Mouse (Mus musculus) cortical plate, adult 2 months (tissue): ENCODE measurements around the gene Gse1.

Experiments used
- CTCF ChIP-seq: fragments of 200-500 bp; IDR thresholded peaks from 2 replicates; pipeline ENCODE4 v1.5.1; 2011; ENCODE audit warnings: mild to moderate bottlenecking, control low read depth, low read length; ENCODE audit not compliant: insufficient read depth; ENCODE audit errors: extremely low read depth
- POLR2A ChIP-seq: fragments of 200-500 bp; IDR thresholded peaks from 2 replicates; pipeline ENCODE4 v1.6.1; 2011; ENCODE audit warnings: mild to moderate bottlenecking, low read length, control low read depth; ENCODE audit not compliant: insufficient read depth; ENCODE audit errors: extremely low read depth

DNA sequence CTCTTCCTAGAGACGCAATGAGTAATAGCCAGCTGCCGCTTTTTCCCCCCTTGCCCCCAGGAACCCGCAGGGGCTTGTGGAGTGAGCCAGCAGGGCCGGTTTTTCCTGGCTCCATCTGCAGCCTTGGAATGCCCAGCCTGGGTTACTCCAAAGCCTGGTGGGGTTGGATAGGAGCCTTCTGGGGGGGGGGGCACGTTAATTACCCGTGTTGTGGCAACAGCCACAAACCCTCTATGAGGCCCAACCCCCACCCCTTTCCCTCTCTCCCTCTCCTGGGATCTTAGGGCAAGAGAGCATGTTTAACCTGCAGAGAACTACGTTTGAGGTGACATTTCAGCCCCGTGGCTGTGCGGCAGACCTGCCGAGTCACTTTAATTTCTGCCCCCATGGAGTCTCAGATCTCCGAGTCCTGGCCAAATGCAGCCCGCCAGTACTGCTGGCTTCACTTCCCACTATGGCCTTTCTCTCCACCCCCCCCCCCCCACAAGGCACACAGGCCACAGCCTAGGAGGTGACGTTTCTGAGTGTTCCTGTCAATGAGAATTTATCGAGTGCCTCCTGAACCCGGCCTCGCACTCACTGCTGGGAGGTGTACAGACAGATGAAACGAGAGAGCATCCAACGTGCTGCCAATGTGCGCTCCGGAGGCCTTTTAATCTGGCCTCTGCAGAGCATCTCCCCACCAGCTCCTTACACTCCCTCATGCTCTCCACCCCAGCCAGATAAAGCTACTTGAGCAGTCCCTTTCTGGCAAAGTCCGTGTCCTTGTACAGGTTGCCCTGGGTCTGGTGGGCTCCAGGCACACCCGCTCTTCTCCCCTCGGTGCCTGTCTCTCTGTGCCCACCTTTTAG, 311.7 kb downstream of the Gse1 start:
- TF ChIP-seq CTCF (no peak), POLR2A (no peak)
